Mouse (Mus musculus) MEL-GATA-1-ER (cell line): ENCODE measurements around the gene Cyp27a1.
A peak's percentile ranks its signal among the peaks of the same experiment; 100 is the strongest.

Experiments
- DNase-seq: peaks from one replicate; pipeline ENCODE4 v3.0.0-alpha.2; 2012; ENCODE audit warnings: low read depth; ENCODE audit errors: extremely low read depth

Cyp27a1 gene

GRCm38 (mm10) chr1:74713099-74713858, at the start of gene Cyp27a1:
TSS of gene Cyp27a1 (plus strand) at chr1:74713574.
- DNase-seq = no peak

- DNase-seq = no peak
Measured at GRCm38 (mm10) chr1:74665153-74665552, 48.2 kb upstream of the Cyp27a1 start.

GRCm38 (mm10) chr1:74668371-74668770, 45.0 kb upstream of the Cyp27a1 start:
- DNase-seq = no peak

- no peak for DNase-seq
Measured at GRCm38 (mm10) chr1:74672731-74673130, 40.6 kb upstream of the Cyp27a1 start.

GRCm38 (mm10) chr1:74676863-74677262, 36.5 kb upstream of the Cyp27a1 start:
- DNase-seq = no peak

- DNase-seq = no peak
Measured at GRCm38 (mm10) chr1:74677843-74678242, 35.5 kb upstream of the Cyp27a1 start.

GRCm38 (mm10) chr1:74687131-74687530, 26.2 kb upstream of the Cyp27a1 start:
- no peak for DNase-seq

GRCm38 (mm10) chr1:74693891-74694583, 19.3 kb upstream of the Cyp27a1 start:
- DNase-seq = no peak

GRCm38 (mm10) chr1:74695836-74696235, 17.5 kb upstream of the Cyp27a1 start:
- DNase-seq = no peak

GRCm38 (mm10) chr1:74697416-74697815, 16.0 kb upstream of the Cyp27a1 start:
- no peak for DNase-seq

- no peak for DNase-seq
Measured at GRCm38 (mm10) chr1:74698353-74698752, 15.0 kb upstream of the Cyp27a1 start.

GRCm38 (mm10) chr1:74698791-74699190, 14.6 kb upstream of the Cyp27a1 start:
- no peak for DNase-seq

- DNase-seq = no peak
Measured at GRCm38 (mm10) chr1:74702142-74702553, 11.2 kb upstream of the Cyp27a1 start.

GRCm38 (mm10) chr1:74704156-74704555, 9.2 kb upstream of the Cyp27a1 start:
- DNase-seq = no peak

GRCm38 (mm10) chr1:74705016-74705415, 8.4 kb upstream of the Cyp27a1 start:
- no peak for DNase-seq

- DNase-seq = no peak
Measured at GRCm38 (mm10) chr1:74709566-74709965, 3.8 kb upstream of the Cyp27a1 start.

- DNase-seq = peak; percentile 11
Measured at GRCm38 (mm10) chr1:74712046-74712445, 1.3 kb upstream of the Cyp27a1 start.

- DNase-seq = peak; percentile 14
Measured at GRCm38 (mm10) chr1:74712461-74713098, 794 bp upstream of the Cyp27a1 start.

- DNase-seq = no peak
Measured at GRCm38 (mm10) chr1:74713859-74714730, 721 bp downstream of the Cyp27a1 start.

GRCm38 (mm10) chr1:74714967-74715366, 1.6 kb downstream of the Cyp27a1 start:
- DNase-seq = peak; percentile 50

GRCm38 (mm10) chr1:74715468-74715867, 2.1 kb downstream of the Cyp27a1 start:
- no peak for DNase-seq
